Mouse (Mus musculus) lung, embryonic 16.5 days (tissue): ENCODE measurements around the gene Vmn1r9. TPM values are rescaled to one million over a fixed set of nuclear protein-coding genes. Genes with fewer than 3 reads are reported as not detected.
"Not testable (repeated sequence)": the region's sequence is repeated elsewhere in the genome, so short reads cannot be mapped to it uniquely, and the experiment has no call there.

Source experiments
- ATAC-seq: fragments of 200-750 bp; cut with Nextera tagmentation; 2 replicates; pipeline ENCODE4 v1.8.0; 2017; ENCODE audit warnings: low read depth, mild to moderate bottlenecking, moderate library complexity
- H3K27ac ChIP-seq: fragments of 300-500 bp; sonication (generic); 2 replicates; pipeline ENCODE4 v1.5.1; 2014; ENCODE audit warnings: mild to moderate bottlenecking, control low read depth, low read length
- H3K27me3 ChIP-seq: fragments of 300-500 bp; sonication (generic); 2 replicates; pipeline ENCODE4 v1.6.1; 2014; ENCODE audit warnings: low read depth, low read length, mixed read lengths; ENCODE audit not compliant: control insufficient read depth, insufficient read depth
- H3K36me3 ChIP-seq: fragments of 300-500 bp; sonication (generic); 2 replicates; pipeline ENCODE4 v1.6.1; 2014; ENCODE audit warnings: low read length; ENCODE audit not compliant: control insufficient read depth, insufficient read depth
- H3K4me1 ChIP-seq: fragments of 300-500 bp; sonication (generic); replicated peaks from 2 replicates; pipeline ENCODE4 v1.6.1; 2014; ENCODE audit warnings: low read length, mixed read lengths; ENCODE audit not compliant: control insufficient read depth, insufficient read depth
- H3K4me2 ChIP-seq: fragments of 300-500 bp; sonication (generic); 2 replicates; pipeline ENCODE4 v1.6.1; 2014; ENCODE audit warnings: low read depth, low read length, control low read depth
- H3K4me3 ChIP-seq: fragments of 300-500 bp; sonication (generic); 2 replicates; pipeline ENCODE4 v1.5.1; 2014; ENCODE audit warnings: mild to moderate bottlenecking, low read length, control low read depth
- H3K9ac ChIP-seq: fragments of 300-500 bp; sonication (generic); 2 replicates; pipeline ENCODE4 v1.6.1; 2014; ENCODE audit warnings: low read length, control low read depth
- H3K9me3 ChIP-seq: fragments of 300-500 bp; sonication (generic); 2 replicates; pipeline ENCODE4 v1.6.1; 2016; ENCODE audit warnings: low read length; ENCODE audit not compliant: control insufficient read depth
- WGBS: fragments of 180-500 bp; shearing (Covaris S2); extraction: QIAGEN DNeasy Blood & Tissue Kit; methylation state at CpG from one replicate; pipeline ENCODE4 v1.1.7; 2014; 5-methylcytosine and 5-hydroxymethylcytosine counted together
- polyA plus RNA-seq: library from polyadenylated mRNA; unstranded; fragments of >200 nt; fragmentation: Nextera tagmentation; extraction: Ambion mirVana; gene quantifications from 2 replicates; pipeline ENCODE4 v1.2.1, GENCODE M21; 2015

The Vmn1r9 gene
- not detected in 2 replicates for polyA plus RNA-seq

- WGBS: 70% methylated on average over 2 of the region's 2 CpGs
- ATAC-seq: no peak
- Histone ChIP-seq H3K9ac (no peak within 1 kb of the TSS), H3K36me3 (no peaks in the 10 kb centered on the region), H3K4me2 (no peak within 1 kb of the TSS), H3K9me3 (no peaks in the 10 kb centered on the region), H3K27me3 (no peaks in the 10 kb centered on the region), H3K4me3 (no peak within 1 kb of the TSS), H3K27ac (no peak within 1 kb of the TSS), H3K4me1 (no peaks in the 10 kb centered on the region)
These were observed at the start of gene Vmn1r9 for GRCm38 (mm10) chr6:57066487-57066886. TSS of gene Vmn1r9 (plus strand) at chr6:57066787.

GRCm38 (mm10) chr6:57025224-57025623 lies 41.4 kb upstream of the Vmn1r9 start, which contains the start of gene Vmn1r7:
TSS of gene Vmn1r7 (minus strand) at chr6:57025324.
- H3K4me2 ChIP-seq, ATAC-seq, H3K27ac ChIP-seq, H3K4me3 ChIP-seq, H3K9me3 ChIP-seq, H3K4me1 ChIP-seq, H3K36me3 ChIP-seq, H3K27me3 ChIP-seq, H3K9ac ChIP-seq: not testable (repeated sequence)
- 86% methylated on average over 2 of the region's 2 CpGs for whole genome bisulfite sequencing

- Histone ChIP-seq H3K4me3 (no peak within 1 kb of the TSS), H3K27me3 (no peaks in the 10 kb centered on the region), H3K27ac (no peak within 1 kb of the TSS), H3K4me2 (no peak within 1 kb of the TSS), H3K36me3 (no peaks in the 10 kb centered on the region), H3K4me1 (no peaks in the 10 kb centered on the region), H3K9me3 (no peaks in the 10 kb centered on the region), H3K9ac (no peak within 1 kb of the TSS)
- no peak for ATAC-seq
These were observed 34.6 kb upstream of the Vmn1r9 start, which contains the start of gene Vmn1r8 for GRCm38 (mm10) chr6:57031984-57032383. TSS of gene Vmn1r8 (plus strand) at chr6:57032284.

GRCm38 (mm10) chr6:57034674-57035073 lies 31.9 kb upstream of the Vmn1r9 start:
- no peaks in the 10 kb centered on the region for H3K9me3 ChIP-seq
- 80% methylated on average over 2 of the region's 2 CpGs for WGBS
- no peak overlapping the region for H3K9ac ChIP-seq
- no peak overlapping the region for H3K4me3 ChIP-seq
- ATAC-seq: no peak
- no peaks in the 10 kb centered on the region for H3K27me3 ChIP-seq
- H3K36me3 ChIP-seq: no peaks in the 10 kb centered on the region
- no peak overlapping the region for H3K4me2 ChIP-seq
- no peak overlapping the region for H3K27ac ChIP-seq
- no peaks in the 10 kb centered on the region for H3K4me1 ChIP-seq

- Histone ChIP-seq H3K27ac (no peak overlapping the region), H3K27me3 (no peaks in the 10 kb centered on the region), H3K9ac (no peak overlapping the region), H3K4me3 (no peak overlapping the region), H3K4me1 (no peaks in the 10 kb centered on the region), H3K36me3 (no peaks in the 10 kb centered on the region), H3K4me2 (no peak overlapping the region), H3K9me3 (no peaks in the 10 kb centered on the region)
- ATAC-seq: no peak
These were observed 2.9 kb upstream of the Vmn1r9 start for GRCm38 (mm10) chr6:57063730-57064129.

- H3K4me1 ChIP-seq: no peaks in the 10 kb centered on the region
- WGBS: 61% methylated on average over 1 of the region's 1 CpGs
- no peaks in the 10 kb centered on the region for H3K36me3 ChIP-seq
- H3K9ac ChIP-seq: no peak overlapping the region
- no peak for ATAC-seq
- no peak overlapping the region for H3K27ac ChIP-seq
- H3K27me3 ChIP-seq: no peaks in the 10 kb centered on the region
- H3K4me2 ChIP-seq: no peak overlapping the region
- no peak overlapping the region for H3K4me3 ChIP-seq
- no peaks in the 10 kb centered on the region for H3K9me3 ChIP-seq
These were observed 39.8 kb downstream of the Vmn1r9 start for GRCm38 (mm10) chr6:57106358-57106757.

- no peaks in the 10 kb centered on the region for H3K4me1 ChIP-seq
- H3K9me3 ChIP-seq: no peaks in the 10 kb centered on the region
- no peaks in the 10 kb centered on the region for H3K27me3 ChIP-seq
- no peak within 1 kb of the TSS for H3K27ac ChIP-seq
- H3K9ac ChIP-seq: no peak within 1 kb of the TSS
- no peak within 1 kb of the TSS for H3K4me2 ChIP-seq
- ATAC-seq: no peak
- no peak within 1 kb of the TSS for H3K4me3 ChIP-seq
- WGBS: 74% methylated on average over 3 of the region's 3 CpGs
- H3K36me3 ChIP-seq: no peaks in the 10 kb centered on the region
These were observed 42.6 kb downstream of the Vmn1r9 start, which contains the start of gene Vmn1r10 for GRCm38 (mm10) chr6:57109154-57109553. TSS of gene Vmn1r10 (plus strand) at chr6:57109454.

Other genes with a start within 250 kb of the Vmn1r9 start
- gene Fkbp9, start 234.7 kb upstream of the Vmn1r9 start, polyA plus RNA-seq: 172 and 184 TPM in 2 replicates
- 59.0 and 59.2 TPM in 2 replicates for gene Nt5c3, start 142.9 kb upstream of the Vmn1r9 start, polyA plus RNA-seq
- gene Vmn1r4, start 142.8 kb upstream of the Vmn1r9 start, polyA plus RNA-seq: 0.16 and 0.19 TPM in 2 replicates
- not detected in 2 replicates for gene Vmn1r5, start 96.5 kb upstream of the Vmn1r9 start, polyA plus RNA-seq
- not detected in 2 replicates for gene Vmn1r6, start 69.5 kb upstream of the Vmn1r9 start, polyA plus RNA-seq
- not detected in 2 replicates for gene Vmn1r7, start 41.5 kb upstream of the Vmn1r9 start, polyA plus RNA-seq
- not detected in 2 replicates for gene Vmn1r8, start 34.5 kb upstream of the Vmn1r9 start, polyA plus RNA-seq
- not detected in 2 replicates for gene Vmn1r10, start 42.7 kb downstream of the Vmn1r9 start, polyA plus RNA-seq
- gene Vmn1r11, start 66.7 kb downstream of the Vmn1r9 start, polyA plus RNA-seq: not detected in 2 replicates
- not detected in 2 replicates for gene Vmn1r12, start 90.1 kb downstream of the Vmn1r9 start, polyA plus RNA-seq
- gene Vmn1r13, start 136.5 kb downstream of the Vmn1r9 start, polyA plus RNA-seq: not detected in 2 replicates
- not detected in 2 replicates for gene Vmn1r14, start 164.9 kb downstream of the Vmn1r9 start, polyA plus RNA-seq
- not detected in 2 replicates for gene Vmn1r15, start 191.2 kb downstream of the Vmn1r9 start, polyA plus RNA-seq